Mouse (Mus musculus): ENCODE measurements at regions not wholly inside any gene's neighbourhood (a gene's known extent, or its start where the extent isn't known, plus 50 kb on each side); places are given as distances from the start of the nearest gene placed in this dataset.

DNA sequence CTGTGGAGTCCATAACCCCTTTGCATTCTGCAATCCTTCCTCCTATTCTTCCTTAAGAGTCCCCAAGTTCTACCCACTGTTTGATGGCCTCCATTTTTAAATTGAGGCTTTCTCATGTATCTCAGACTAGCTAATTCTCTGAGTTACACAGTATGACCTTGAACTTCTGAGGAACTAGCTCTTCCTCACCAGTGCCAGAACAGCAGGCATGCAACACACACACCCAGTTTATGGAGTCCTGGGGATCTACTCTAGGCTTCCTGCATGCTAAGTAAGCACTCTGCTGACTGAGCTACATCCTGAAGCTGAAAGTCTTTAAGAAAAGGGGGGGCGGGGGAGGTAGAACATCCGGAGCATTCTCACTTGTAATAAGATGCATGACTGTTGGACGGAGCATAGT lies 159.2 kb upstream of the Klf6 start:
- Histone ChIP-seq H3K27me3 (ENCODE audit: low read depth, poor library complexity, severe bottlenecking) (no peaks in the 10 kb centered on the region), H3K4me1 (no peaks in the 10 kb centered on the region), H3K4me3 (no peak overlapping the region), H3K27ac (no peak overlapping the region), H3K36me3 (no peaks in the 10 kb centered on the region), H3K9me3 (replicated peaks) (no peaks in the 10 kb centered on the region)
- no peak for DNase-seq (ENCODE audit: low spot score)
- WGBS = 90% methylated on average over 3 of the region's 3 CpGs

GRCm38 (mm10) chr13:5704991-5705390 lies 156.3 kb upstream of the Klf6 start:
- Histone ChIP-seq H3K9me3 (replicated peaks) (no peaks in the 10 kb centered on the region), H3K4me3 (no peak overlapping the region)
- DNase-seq (ENCODE audit: low spot score) = no peak

DNA sequence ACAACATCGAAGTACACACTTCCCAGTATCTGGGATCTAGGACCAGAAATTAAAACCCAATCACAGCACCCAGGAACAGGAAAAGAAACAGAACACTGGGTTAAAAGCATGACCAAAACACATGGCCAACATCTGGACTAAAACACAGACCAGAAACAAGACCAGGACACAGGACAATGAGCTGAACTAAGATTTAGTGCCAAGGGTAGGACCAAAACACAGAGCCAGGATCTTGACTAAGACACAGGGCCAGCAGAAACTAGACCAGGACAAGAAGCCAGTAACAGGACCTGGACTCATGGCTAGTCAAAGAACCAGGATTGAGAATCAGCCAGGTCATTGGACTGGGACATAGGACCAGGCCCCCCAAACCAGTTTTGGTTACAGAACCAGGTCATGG lies 149.6 kb upstream of the Klf6 start:
- Histone ChIP-seq H3K4me3 (no peak overlapping the region), H3K9me3 (replicated peaks) (no peaks in the 10 kb centered on the region), H3K4me1 (no peaks in the 10 kb centered on the region), H3K27ac (no peak overlapping the region), H3K27me3 (ENCODE audit: low read depth, poor library complexity, severe bottlenecking) (no peaks in the 10 kb centered on the region), H3K36me3 (no peaks in the 10 kb centered on the region)
- no peak for DNase-seq (ENCODE audit: low spot score)
- 91% methylated on average over 1 of the region's 1 CpGs for WGBS

More at GRCm38 (mm10) chr13:5704991-5705390, 156.3 kb upstream of the Klf6 start:
- H3K27me3 ChIP-seq (ENCODE audit: low read depth, poor library complexity, severe bottlenecking) = no peaks in the 10 kb centered on the region
- no peaks in the 10 kb centered on the region for H3K36me3 ChIP-seq
- H3K27ac ChIP-seq = no peak overlapping the region
- no peaks in the 10 kb centered on the region for H3K4me1 ChIP-seq

GRCm38 (mm10) chr13:5713195-5713863 lies 148.0 kb upstream of the Klf6 start:
- Histone ChIP-seq H3K27ac (no peak overlapping the region), H3K36me3 (no peaks in the 10 kb centered on the region), H3K9me3 (replicated peaks) (no peaks in the 10 kb centered on the region), H3K27me3 (ENCODE audit: low read depth, poor library complexity, severe bottlenecking) (no peaks in the 10 kb centered on the region), H3K4me3 (no peak overlapping the region), H3K4me1 (no peaks in the 10 kb centered on the region)
- WGBS = 56% methylated on average over 6 of the region's 6 CpGs
- no peak for DNase-seq (ENCODE audit: low spot score)

- Histone ChIP-seq H3K9me3 (replicated peaks) (no peaks in the 10 kb centered on the region), H3K4me3 (no peak overlapping the region), H3K36me3 (no peaks in the 10 kb centered on the region), H3K27ac (no peak overlapping the region), H3K4me1 (no peaks in the 10 kb centered on the region), H3K27me3 (ENCODE audit: low read depth, poor library complexity, severe bottlenecking) (no peaks in the 10 kb centered on the region)
- 79% methylated on average over 12 of the region's 12 CpGs for WGBS
- DNase-seq (ENCODE audit: low spot score) = no peak
Measured at GRCm38 (mm10) chr13:5714191-5714591, 147.1 kb upstream of the Klf6 start.

DNA sequence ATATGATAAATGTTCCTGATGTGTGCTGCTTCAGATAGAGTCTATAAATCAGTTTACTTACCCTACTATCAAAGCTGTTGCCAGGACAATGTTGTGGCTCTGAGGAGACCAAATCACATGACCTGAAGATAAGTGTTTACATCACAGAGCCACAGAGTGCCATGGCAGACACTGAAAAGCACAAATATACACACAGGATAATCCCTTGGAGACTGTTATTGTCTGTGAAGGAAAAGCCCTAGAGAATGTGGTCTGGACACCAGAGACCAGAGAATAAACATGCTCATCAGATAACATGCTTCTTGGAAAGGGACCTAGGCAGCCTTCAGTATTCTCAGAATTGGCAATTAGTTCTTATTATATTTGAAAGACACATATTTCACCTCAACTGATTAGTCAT lies 146.5 kb upstream of the Klf6 start:
- H3K27ac ChIP-seq = no peak overlapping the region
- no peak for DNase-seq (ENCODE audit: low spot score)

DNA sequence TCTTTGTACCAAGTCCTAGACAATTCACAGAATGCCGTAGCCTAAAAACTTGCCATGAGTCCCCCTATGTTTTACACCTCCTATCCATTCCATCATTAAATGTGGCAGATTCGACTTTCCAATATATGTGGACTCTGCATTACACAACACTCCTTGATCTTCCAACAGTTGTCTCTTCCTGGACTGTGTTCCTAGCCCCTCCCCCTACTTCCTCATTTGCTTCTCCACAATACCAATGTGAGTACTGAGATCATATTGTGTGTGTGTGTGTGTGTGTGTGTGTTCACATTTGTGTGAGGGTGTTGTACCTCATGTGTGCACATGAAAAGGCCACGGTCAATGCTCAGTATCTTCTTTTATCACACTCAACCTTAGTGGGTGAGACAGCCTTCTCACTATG lies 144.5 kb upstream of the Klf6 start:
- Histone ChIP-seq H3K36me3 (no peaks in the 10 kb centered on the region), H3K9me3 (replicated peaks) (no peaks in the 10 kb centered on the region), H3K27ac (no peak overlapping the region), H3K27me3 (ENCODE audit: low read depth, poor library complexity, severe bottlenecking) (no peaks in the 10 kb centered on the region), H3K4me3 (no peak overlapping the region), H3K4me1 (no peaks in the 10 kb centered on the region)
- WGBS = 91% methylated on average over 3 of the region's 3 CpGs
- no peak for DNase-seq (ENCODE audit: low spot score)

More for the DNA sequence above, 146.5 kb upstream of the Klf6 start:
- Histone ChIP-seq H3K27me3 (ENCODE audit: low read depth, poor library complexity, severe bottlenecking) (no peaks in the 10 kb centered on the region), H3K4me3 (no peak overlapping the region), H3K36me3 (no peaks in the 10 kb centered on the region), H3K9me3 (replicated peaks) (no peaks in the 10 kb centered on the region), H3K4me1 (no peaks in the 10 kb centered on the region)

DNA sequence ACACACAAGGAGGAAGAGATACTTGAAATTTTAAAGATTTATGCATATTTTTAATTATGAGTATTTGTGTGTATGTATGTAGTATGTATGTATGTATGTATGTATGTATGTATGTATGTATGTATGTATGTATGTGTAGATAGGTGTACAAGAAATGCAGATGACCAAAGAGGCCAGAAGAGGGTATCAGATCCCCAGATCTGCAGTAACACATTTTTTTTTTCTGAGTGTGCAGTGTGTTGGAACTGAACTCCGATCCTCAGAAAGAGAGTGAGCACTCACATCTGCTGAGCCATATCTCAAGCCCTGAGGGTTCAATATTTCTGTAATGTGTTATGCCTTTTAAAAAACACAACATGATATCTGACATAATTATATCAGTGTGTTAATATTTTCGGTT lies 138.0 kb upstream of the Klf6 start:
- Histone ChIP-seq H3K27me3 (ENCODE audit: low read depth, poor library complexity, severe bottlenecking) (no peaks in the 10 kb centered on the region), H3K36me3 (no peaks in the 10 kb centered on the region), H3K4me1 (no peaks in the 10 kb centered on the region), H3K4me3 (no peak overlapping the region), H3K27ac (no peak overlapping the region), H3K9me3 (replicated peaks) (no peaks in the 10 kb centered on the region)
- no peak for DNase-seq (ENCODE audit: low spot score)
- WGBS = 90% methylated on average over 2 of the region's 2 CpGs

DNA sequence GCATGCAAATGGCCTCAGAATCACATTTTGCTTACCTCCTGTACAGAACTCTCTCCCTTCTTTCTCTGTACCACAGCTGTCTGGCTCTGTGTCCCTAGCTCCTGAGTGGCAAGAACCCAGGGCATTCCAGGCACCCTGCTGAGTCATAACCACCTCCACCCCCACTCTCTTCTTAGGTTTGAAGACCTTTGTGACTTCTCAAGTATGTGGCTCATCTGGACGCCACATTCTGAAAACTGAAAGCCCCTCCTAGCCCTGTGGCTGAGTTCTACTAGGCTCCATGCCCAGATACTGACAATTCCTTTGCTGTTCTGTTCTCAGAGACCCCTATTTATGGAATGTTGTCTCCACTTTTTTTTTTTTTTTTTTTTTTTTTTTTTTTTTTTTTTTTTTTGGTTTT lies 136.9 kb upstream of the Klf6 start:
- Histone ChIP-seq H3K36me3 (no peaks in the 10 kb centered on the region), H3K9me3 (replicated peaks) (no peaks in the 10 kb centered on the region), H3K4me1 (no peaks in the 10 kb centered on the region), H3K27me3 (ENCODE audit: low read depth, poor library complexity, severe bottlenecking) (no peaks in the 10 kb centered on the region), H3K27ac (no peak overlapping the region), H3K4me3 (no peak overlapping the region)
- DNase-seq (ENCODE audit: low spot score) = no peak
- 62% methylated on average over 1 of the region's 1 CpGs for WGBS

DNA sequence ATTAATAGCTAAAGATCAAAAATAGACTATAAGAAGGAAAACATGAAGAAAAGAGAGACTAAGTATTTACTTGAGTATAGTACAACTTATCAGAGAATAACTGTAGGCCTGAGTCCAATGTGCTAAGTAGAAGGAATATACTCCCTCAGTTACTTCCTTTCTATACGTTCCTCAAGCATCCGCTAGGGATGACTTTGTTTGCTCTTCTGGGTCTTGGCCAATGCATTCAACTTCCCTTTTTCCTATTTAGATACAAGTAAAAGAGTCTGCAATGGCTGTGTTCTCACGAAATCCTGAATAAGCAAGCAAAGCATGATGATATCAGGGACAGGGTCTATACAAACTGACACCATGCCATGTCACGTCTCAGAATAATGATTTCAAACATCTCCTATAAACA lies 135.3 kb upstream of the Klf6 start:
- no peaks in the 10 kb centered on the region for H3K4me1 ChIP-seq
- no peak for DNase-seq (ENCODE audit: low spot score)
- WGBS = 92% methylated on average over 4 of the region's 4 CpGs
- no peaks in the 10 kb centered on the region for H3K9me3 ChIP-seq (replicated peaks)
- H3K27me3 ChIP-seq (ENCODE audit: low read depth, poor library complexity, severe bottlenecking) = no peaks in the 10 kb centered on the region
- no peak overlapping the region for H3K4me3 ChIP-seq
- H3K36me3 ChIP-seq = no peaks in the 10 kb centered on the region
- H3K27ac ChIP-seq = no peak overlapping the region

DNA sequence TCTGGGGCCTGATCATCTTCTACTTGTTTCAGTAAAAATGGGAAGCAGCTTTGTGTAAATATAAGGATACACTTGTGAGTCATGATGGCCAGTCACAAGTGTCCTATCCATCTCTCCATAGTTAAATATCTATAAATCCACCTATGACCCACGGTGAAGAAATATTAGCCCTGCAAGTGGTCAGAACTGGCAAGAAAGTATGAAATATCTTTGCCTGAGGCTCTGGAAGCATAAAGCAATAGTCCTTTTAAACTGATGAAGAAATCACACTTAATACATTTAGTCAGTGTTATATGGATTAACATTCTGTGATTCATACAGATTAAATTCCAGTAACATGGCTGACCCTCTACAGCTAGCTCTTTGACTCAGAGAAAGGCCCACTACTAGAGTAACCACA lies 134.8 kb upstream of the Klf6 start:
- Histone ChIP-seq H3K27me3 (ENCODE audit: low read depth, poor library complexity, severe bottlenecking) (no peaks in the 10 kb centered on the region), H3K27ac (no peak overlapping the region), H3K4me3 (no peak overlapping the region), H3K4me1 (no peaks in the 10 kb centered on the region), H3K9me3 (replicated peaks) (no peaks in the 10 kb centered on the region), H3K36me3 (no peaks in the 10 kb centered on the region)
- no peak for DNase-seq (ENCODE audit: low spot score)
- WGBS = 88% methylated on average over 1 of the region's 1 CpGs

- H3K4me3 ChIP-seq = no peak overlapping the region
- DNase-seq (ENCODE audit: low spot score) = no peak
- WGBS = 94% methylated on average over 2 of the region's 2 CpGs
- no peaks in the 10 kb centered on the region for H3K36me3 ChIP-seq
- no peaks in the 10 kb centered on the region for H3K4me1 ChIP-seq
- no peaks in the 10 kb centered on the region for H3K9me3 ChIP-seq (replicated peaks)
- no peaks in the 10 kb centered on the region for H3K27me3 ChIP-seq (ENCODE audit: low read depth, poor library complexity, severe bottlenecking)
- H3K27ac ChIP-seq = no peak overlapping the region
Measured at GRCm38 (mm10) chr13:5728172-5728571, 133.1 kb upstream of the Klf6 start.

DNA sequence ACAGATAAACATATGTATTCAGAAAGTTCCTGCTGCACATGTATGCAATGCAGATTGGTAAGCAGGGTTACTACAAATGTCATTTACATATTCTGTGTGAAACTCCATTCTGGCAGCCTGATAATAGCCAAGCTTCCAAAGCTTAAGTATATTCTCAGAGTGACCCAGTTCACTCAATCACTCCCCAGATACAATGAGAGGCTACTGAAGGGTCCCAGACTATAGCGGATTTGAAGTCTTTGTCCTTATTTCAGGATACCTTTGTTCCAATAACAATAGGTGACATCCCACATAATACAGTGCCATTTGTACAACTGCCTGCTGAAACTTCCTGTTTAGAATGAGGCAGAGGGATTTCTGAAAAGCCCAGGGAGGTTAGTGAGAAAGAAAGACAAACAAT lies 132.5 kb upstream of the Klf6 start:
- Histone ChIP-seq H3K4me3 (no peak overlapping the region), H3K36me3 (no peaks in the 10 kb centered on the region), H3K4me1 (no peaks in the 10 kb centered on the region), H3K9me3 (replicated peaks) (no peaks in the 10 kb centered on the region), H3K27ac (no peak overlapping the region), H3K27me3 (ENCODE audit: low read depth, poor library complexity, severe bottlenecking) (no peaks in the 10 kb centered on the region)
- WGBS = 76% methylated on average over 1 of the region's 1 CpGs
- no peak for DNase-seq (ENCODE audit: low spot score)

GRCm38 (mm10) chr13:5729426-5730068 lies 131.7 kb upstream of the Klf6 start:
- WGBS = 89% methylated on average over 6 of the region's 6 CpGs

More at GRCm38 (mm10) chr13:5729426-5730068, 131.7 kb upstream of the Klf6 start:
- Histone ChIP-seq H3K4me3 (no peak overlapping the region), H3K27me3 (ENCODE audit: low read depth, poor library complexity, severe bottlenecking) (no peaks in the 10 kb centered on the region), H3K36me3 (no peaks in the 10 kb centered on the region), H3K4me1 (no peaks in the 10 kb centered on the region), H3K27ac (no peak overlapping the region), H3K9me3 (replicated peaks) (no peaks in the 10 kb centered on the region)
- DNase-seq (ENCODE audit: low spot score) = no peak

Measured in limb, embryonic 10.5 days (tissue).